Mouse (Mus musculus) left cerebral cortex, adult 11 months (tissue): ENCODE results near the gene Mxra7.
"Not testable (repeated sequence)": the region's sequence is repeated elsewhere in the genome, so short reads cannot be mapped to it uniquely, and the experiment has no call there.

Source experiments
- DNase-seq: peaks from one replicate; pipeline ENCODE4 v3.0.0; 2022; ENCODE audit warnings: low spot score

Mxra7 gene

DNA sequence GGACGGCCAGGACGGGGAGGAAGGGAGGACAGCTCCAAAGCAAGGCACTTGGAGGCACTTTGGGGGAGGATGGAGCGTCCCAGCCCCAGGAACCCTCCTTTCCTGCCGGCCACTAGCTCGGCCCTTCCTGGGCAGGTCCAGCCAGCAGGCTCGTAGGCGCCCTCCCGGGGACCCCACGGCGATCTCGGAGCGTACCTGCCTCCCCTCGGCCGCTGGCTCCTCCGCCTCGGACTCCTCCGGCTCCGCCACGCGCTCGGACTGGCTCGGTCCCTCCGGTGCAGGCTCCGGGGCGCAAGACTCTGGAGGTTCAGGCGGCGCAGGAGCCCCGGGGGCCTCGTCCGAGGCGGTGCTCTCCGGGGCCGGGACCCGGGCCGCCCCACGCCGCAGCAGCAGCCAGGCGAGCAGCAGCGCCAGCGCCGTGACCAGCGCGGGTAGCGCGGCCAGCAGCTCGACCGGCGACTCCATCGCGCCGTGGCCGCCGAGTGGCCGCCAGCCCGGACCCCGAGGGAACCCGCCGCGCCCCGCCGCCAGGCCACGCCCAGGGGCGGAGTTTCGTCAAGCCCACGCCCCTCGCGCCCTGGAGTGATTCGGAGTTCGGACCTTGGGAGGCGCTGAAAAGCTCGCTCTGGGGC lies at the start of gene Mxra7:
Gene Mxra7, minus strand, starts transcription at position 513 of the 632 bp plus-strand sequence.
- DNase-seq = no peak

DNA sequence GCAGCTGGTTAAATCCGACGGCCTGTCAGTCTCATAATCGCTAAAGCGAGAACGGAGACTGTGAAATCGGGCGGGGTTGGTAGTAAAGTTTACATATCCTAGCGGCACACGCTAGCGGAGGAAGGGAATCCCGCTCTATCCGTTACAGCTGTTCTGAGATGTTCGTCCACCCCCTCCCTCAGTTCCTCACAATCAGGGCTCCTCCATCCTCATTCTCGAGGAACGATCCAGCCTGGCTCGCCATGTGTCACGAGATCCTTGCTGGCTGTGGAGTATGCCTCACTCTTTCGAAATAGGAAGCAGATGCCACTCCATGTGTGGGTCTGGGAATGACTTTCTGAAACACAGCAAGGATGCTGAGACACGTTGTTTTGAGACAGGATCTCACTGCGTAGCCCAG lies 46.1 kb upstream of the Mxra7 start:
- no peak for DNase-seq

GRCm38 (mm10) chr11:116871538-116871937 lies 43.7 kb upstream of the Mxra7 start:
- no peak for DNase-seq

DNA sequence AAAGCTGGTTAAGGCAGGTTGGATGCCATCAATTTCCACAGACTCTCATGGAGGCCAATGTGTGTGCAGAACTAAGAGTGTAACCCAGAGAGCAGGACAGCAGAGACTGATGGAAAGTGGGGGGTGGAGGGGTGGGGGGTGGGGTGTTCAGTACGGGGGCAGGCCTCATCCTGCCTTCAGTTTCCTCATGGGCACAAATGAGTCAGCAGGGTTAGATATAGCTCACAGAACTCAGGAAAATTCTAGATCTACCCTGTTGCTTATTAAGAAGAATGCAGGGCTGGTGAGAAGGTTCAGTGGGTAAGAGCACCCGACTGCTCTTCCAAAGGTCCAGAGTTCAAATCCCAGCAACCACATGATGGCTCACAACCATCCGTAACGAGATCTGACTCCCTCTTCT lies 41.8 kb upstream of the Mxra7 start:
- DNase-seq = no peak

GRCm38 (mm10) chr11:116869223-116869622 lies 41.4 kb upstream of the Mxra7 start:
- DNase-seq = no peak

- no peak for DNase-seq
Measured at GRCm38 (mm10) chr11:116868129-116868528, 40.3 kb upstream of the Mxra7 start.

DNA sequence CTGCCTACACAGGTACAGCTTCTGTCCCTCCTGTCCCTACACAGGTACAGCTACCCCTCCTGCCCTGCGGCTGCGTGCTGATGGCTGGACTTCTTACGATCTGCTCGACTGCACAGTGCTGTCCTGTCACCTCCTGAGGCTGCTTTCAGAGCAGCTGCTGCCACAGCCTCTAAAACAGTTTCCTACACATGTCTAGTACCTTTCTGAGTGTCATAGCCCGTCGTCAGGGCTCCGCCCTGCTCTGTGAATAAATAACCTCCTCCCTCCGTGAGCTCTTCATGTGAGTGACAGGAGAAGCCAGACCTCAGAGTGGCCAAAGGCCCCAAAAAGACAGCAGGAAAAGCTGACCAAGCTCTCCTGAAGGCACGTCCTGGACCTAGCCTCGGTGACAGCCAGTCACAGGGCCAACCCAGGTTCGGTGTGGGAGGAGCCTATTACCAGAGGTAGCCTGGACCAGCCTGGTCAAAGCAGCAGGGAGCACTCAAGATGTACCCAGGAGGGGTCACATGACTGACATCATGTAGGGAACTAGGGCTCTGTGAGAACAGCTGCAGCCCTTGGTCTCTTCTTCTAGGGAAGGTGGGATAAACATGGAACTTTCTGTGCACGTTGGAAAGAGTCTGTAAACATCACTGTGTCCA lies 38.2 kb upstream of the Mxra7 start:
- DNase-seq = no peak

DNA sequence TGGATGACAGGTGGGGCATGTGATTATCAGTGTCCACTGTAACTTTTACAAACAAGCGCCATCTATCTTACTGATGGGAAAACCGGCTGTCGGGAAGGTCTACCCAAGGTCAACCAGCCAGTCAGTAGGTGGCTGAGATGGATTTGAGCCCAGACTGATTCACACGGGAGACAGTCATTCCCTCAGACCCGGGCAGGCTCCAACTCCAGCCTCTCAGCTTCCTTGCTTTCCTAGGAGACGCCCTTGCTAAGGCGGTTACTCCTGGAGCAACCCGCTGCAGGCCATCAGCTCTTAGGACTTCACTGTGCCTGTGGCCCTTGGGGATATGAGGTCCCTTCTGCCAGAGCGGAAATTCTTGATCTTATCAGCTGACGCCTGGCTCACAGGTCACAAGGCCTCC lies 36.6 kb upstream of the Mxra7 start:
- DNase-seq = no peak

- DNase-seq = no peak
Measured at GRCm38 (mm10) chr11:116857183-116857850, 29.5 kb upstream of the Mxra7 start.

- no peak for DNase-seq
Measured at GRCm38 (mm10) chr11:116854279-116854678, 26.4 kb upstream of the Mxra7 start.

DNA sequence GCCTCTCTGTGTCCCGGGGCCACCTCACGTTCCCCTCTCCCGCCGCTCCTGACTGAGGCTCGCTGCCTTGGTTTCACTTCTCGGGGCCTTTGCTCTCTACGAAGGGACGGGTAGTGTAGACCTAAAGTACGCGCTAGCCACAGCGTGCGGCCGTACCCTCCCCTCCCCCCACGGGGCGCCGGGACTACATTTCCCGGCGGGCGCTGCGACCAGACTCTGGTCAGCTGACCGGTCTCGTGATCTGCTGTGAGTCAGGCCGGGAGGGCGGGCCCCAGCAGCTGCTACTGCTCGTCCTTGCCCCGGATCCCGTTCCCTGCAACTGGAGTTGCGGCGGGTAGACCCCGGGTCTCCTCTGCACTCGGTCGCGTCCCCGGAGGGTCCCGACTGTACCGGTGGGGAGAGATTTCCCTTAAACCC lies 25.7 kb upstream of the Mxra7 start:
- DNase-seq = peak; percentile 96

- DNase-seq = peak; percentile 97
Measured at GRCm38 (mm10) chr11:116852891-116853511, 25.2 kb upstream of the Mxra7 start, which contains the start of gene Srsf2. Gene Srsf2, minus strand, starts transcription at chr11:116853094.

DNA sequence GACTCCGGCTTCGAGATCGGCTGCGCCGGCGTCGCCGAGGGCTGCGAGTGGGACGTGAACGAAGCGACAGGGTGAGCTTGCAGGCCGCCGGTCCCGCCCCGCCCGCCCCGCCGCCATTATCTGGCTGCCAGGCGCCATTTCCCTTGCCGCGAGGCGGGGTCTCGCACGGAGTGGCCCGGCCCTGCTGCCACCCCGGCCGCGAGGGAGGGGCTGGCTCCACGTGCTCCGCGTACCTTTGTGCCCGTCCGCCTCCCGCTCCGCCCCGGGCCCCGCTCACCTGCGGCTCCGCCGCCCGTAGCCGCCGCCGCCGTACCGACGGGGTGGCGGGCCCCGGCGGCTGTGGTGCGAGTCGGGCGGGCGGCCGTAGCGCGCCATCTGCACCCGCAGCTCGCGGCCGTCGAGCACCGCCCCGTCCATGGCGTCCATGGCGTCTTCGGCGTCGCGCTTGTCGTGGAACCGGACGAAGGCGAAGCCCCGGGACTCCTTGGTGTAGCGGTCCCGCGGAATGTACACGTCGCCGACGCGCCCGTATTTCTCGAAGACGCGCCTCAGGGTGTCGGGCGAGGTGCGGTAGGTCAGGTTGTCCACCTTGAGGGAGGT lies 24.5 kb upstream of the Mxra7 start, which contains the start of gene Mfsd11:
Gene Mfsd11, plus strand, starts transcription at position 150 of the 600 bp plus-strand sequence.
- DNase-seq = peak; percentile 59

GRCm38 (mm10) chr11:116851576-116852290 lies 23.9 kb upstream of the Mxra7 start:
- DNase-seq = no peak

DNA sequence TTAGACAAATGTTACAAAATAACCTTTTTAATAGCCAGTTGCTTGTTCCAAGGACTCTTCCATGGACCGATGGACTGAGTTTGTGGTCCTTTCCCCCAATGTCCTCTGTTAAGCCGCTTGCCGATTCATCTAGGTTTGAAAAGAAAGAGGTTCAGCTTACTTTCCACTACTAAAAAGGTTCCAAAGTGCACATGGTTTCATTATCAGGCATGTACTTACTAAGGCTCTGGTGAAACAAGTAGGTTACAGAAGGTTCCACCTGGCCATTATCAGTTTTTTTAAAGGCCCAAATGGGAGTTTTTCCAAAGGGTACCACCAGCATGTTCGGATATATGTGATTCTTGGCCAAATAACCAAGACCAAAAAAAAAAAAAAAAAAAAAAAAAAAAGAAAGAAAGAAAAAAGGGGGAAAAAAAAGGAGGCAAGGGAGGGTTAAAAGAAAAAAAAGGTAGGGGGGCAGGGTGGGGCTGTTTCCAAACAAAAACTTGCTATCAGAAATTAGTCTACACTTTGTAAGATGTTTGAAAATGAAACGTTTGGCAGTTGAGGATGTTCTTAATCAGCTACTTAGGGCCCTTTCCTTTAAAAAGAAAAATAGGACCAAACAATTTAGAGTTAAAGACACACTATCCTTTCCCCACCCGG lies 23.1 kb upstream of the Mxra7 start:
- no peak for DNase-seq

DNA sequence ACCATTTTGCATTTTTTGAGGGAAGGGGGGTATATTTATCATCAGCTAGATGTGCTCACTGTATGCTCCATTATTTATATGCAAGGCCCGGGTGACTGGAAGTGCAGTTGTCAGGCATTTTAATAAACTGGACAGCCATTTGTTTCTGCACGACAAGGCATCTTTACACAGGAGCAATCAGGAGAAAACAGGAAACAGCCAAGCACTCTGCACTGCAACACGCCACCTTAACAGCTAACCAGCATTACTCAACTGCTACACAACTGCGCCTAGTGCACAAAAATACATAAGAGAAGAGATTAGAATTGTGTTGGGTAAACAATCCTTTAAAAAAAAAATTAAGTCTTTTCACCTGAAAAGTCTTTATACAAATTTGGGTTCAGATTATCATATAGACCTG lies 22.2 kb upstream of the Mxra7 start:
- DNase-seq = no peak

DNA sequence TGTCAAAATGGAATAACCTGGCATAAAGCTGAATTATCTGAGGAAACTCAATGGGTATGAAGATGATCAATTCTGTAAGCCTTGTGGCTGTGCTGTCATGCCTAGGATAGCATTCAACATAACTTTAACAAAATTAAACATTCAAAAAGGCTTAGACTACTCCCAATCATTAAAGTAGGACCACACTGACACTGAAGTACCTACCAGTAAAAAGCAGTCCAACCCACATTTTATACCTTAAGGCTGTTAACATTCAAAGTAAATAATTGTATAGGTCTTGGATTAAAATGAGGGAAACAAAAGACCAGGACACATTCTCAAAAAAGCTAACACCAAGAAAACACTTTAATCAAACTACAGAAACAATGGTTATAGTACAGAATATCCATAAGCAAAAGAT lies 21.7 kb upstream of the Mxra7 start:
- DNase-seq = no peak

DNA sequence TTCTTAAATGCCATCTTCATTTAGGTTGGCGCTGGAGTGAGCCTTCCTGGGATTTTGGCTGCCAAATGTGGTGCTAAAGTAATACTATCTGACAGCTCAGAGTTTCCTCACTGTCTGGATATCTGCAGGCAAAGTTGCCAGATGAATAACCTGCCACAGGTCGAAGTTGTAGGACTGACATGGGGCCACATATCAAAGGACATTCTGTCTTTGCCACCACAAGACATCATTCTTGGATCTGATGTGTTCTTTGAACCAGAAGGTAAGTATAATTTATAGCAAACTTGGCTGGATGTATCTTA lies 21.0 kb upstream of the Mxra7 start:
- DNase-seq = not testable (repeated sequence)

DNA sequence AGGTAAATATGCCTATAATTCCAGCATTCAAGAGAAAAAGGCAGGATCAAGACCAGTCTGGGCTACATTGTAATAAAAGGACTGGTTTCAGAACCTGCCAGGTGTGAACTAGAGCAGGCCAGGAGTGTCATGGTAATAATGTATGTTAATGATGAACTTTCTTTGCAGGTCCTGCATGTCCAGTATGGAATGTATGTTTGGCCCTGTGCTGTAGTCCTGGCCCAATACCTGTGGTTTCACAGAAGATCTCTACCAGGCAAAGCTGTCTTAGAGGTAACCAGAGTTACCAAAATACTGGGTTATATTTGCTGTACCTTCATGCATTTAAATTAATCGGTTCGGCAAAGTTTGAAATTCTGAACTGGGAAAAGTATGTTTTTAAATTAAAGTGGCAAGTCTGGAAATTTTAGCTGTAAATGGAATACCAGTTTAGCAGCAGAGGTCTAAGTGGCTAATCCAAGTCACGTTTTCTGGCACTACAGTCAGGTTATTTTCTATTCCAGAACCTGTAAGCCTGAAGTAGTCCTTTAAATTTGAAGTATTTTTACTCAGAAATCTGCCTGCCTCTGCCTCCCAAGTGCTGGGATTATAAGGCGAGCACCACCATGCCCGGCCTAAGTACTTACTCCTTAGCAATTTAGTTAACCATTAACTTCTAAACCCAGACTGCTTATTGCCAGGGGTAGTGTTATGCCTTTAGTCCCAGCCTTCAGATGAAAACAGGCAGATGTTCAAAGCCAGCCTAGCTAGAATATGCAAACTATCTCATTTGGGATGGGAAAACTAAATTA lies 20.4 kb upstream of the Mxra7 start:
- DNase-seq = no peak
